24 mouse cellular contexts compared by ENCODE assay signal in genomic region chr6:137262087-137262486, GRCm38 (mm10). TPM values are rescaled to one million over a fixed set of nuclear protein-coding genes. Genes with fewer than 3 reads are reported as not detected.
DNase-seq lines count a peak whose midpoint lies in the region; ATAC-seq lines count a peak whose summit lies in the region.
"Had no signal": no experiment of that assay in that cellular context is flagged by ENCODE, and none has a peak within 500 bp of the region (broad histone marks: within the 10 kb centered on the region; RNA-seq: fewer than 3 reads in every experiment).

No protein-coding gene starts in this region.

- H3K9me3 ChIP-seq in forebrain, embryonic 14.5 days (replicated peaks; ENCODE audit: control insufficient read depth, low read length): peaks cover 4% of the 10 kb centered on the region; the same call in 1 of the 2 replicates
- peaks cover 4% of the 10 kb centered on the region; the same call in 1 of the 2 replicates for H3K9me3 ChIP-seq in forebrain, embryonic 13.5 days (replicated peaks)
- no peaks in the 10 kb centered on the region; the same call in 1 of the 2 replicates for H3K9me3 ChIP-seq in midbrain, embryonic 11.5 days (ENCODE audit: control insufficient read depth, low read length)
- H3K9me3 ChIP-seq in midbrain, embryonic 15.5 days: no peaks in the 10 kb centered on the region
- no peaks in the 10 kb centered on the region for H3K9me3 ChIP-seq in midbrain, embryonic 14.5 days (ENCODE audit: control insufficient read depth, low read length)
- H3K9me3 ChIP-seq in midbrain, embryonic 16.5 days (replicated peaks; ENCODE audit: control insufficient read depth, low read length, poor library complexity, severe bottlenecking): no peaks in the 10 kb centered on the region
- H3K9me3 ChIP-seq: heart, embryonic 10.5 days had no signal

- H3K27me3 ChIP-seq in forebrain, embryonic 14.5 days (replicated peaks; ENCODE audit: control insufficient read depth, insufficient read depth, low read length): no peaks in the 10 kb centered on the region
- no peaks in the 10 kb centered on the region for H3K27me3 ChIP-seq in forebrain, embryonic 13.5 days
- no peaks in the 10 kb centered on the region for H3K27me3 ChIP-seq in midbrain, embryonic 11.5 days (ENCODE audit: control insufficient read depth, insufficient read depth, low read length)
- no peaks in the 10 kb centered on the region for H3K27me3 ChIP-seq in midbrain, embryonic 15.5 days (replicated peaks)
- no peaks in the 10 kb centered on the region for H3K27me3 ChIP-seq in midbrain, embryonic 14.5 days (ENCODE audit: control insufficient read depth, insufficient read depth, low read length)
- no peaks in the 10 kb centered on the region for H3K27me3 ChIP-seq in midbrain, embryonic 16.5 days (ENCODE audit: control insufficient read depth, insufficient read depth, low read depth, low read length)
- H3K27me3 ChIP-seq: heart, embryonic 13.5 days had no signal

- no peak overlapping the region for H3K4me2 ChIP-seq in forebrain, embryonic 14.5 days (ENCODE audit: low read length)
- H3K4me2 ChIP-seq in forebrain, embryonic 13.5 days: no peak overlapping the region
- no peak overlapping the region for H3K4me2 ChIP-seq in midbrain, embryonic 11.5 days
- H3K4me2 ChIP-seq in midbrain, embryonic 15.5 days: no peak overlapping the region
- no peak overlapping the region for H3K4me2 ChIP-seq in midbrain, embryonic 14.5 days (ENCODE audit: low read length)
- H3K4me2 ChIP-seq in midbrain, embryonic 16.5 days (ENCODE audit: low read length): no peak overlapping the region
- H3K4me2 ChIP-seq: heart, embryonic 13.5 days; hindbrain, embryonic 14.5 days had no signal

- no peaks in the 10 kb centered on the region; the same call in 1 of the 2 replicates for H3K4me1 ChIP-seq in forebrain, embryonic 14.5 days (ENCODE audit: control insufficient read depth, insufficient read depth, low read length)
- H3K4me1 ChIP-seq in forebrain, embryonic 13.5 days: peaks cover 9% of the 10 kb centered on the region
- peaks cover 2% of the 10 kb centered on the region; the same call in 1 of the 2 replicates for H3K4me1 ChIP-seq in midbrain, embryonic 11.5 days (ENCODE audit: control insufficient read depth, insufficient read depth, low read length)
- peaks cover 15% of the 10 kb centered on the region for H3K4me1 ChIP-seq in midbrain, embryonic 15.5 days
- peaks cover 9% of the 10 kb centered on the region for H3K4me1 ChIP-seq in midbrain, embryonic 14.5 days (ENCODE audit: control insufficient read depth, insufficient read depth, low read length)
- peaks cover 9% of the 10 kb centered on the region for H3K4me1 ChIP-seq in midbrain, embryonic 16.5 days (ENCODE audit: control insufficient read depth, insufficient read depth, low read length)
- H3K4me1 ChIP-seq: heart, embryonic 10.5 days; heart, embryonic 13.5 days had no signal

- ATAC-seq in forebrain, embryonic 14.5 days: peak; percentile 44; the same call in 1 of the 2 replicates
- no peak for ATAC-seq in forebrain, embryonic 13.5 days
- ATAC-seq in midbrain, embryonic 11.5 days (ENCODE audit: low FRiP score): peak; percentile 66; the same call in 1 of the 2 replicates
- no peak for ATAC-seq in midbrain, embryonic 15.5 days (replicated peaks)
- ATAC-seq in midbrain, embryonic 14.5 days (ENCODE audit: low FRiP score, low TSS enrichment): no peak; the same call in 1 of the 2 replicates
- no peak for ATAC-seq in midbrain, embryonic 16.5 days
- ATAC-seq: hindbrain, postnatal 0 days; inflammation-experienced regulatory T-cells, adult 6 months; intestine, embryonic 16.5 days; Patski had no signal

- no peaks in the 10 kb centered on the region for H3K36me3 ChIP-seq in forebrain, embryonic 14.5 days (ENCODE audit: control insufficient read depth, insufficient read depth, low read length)
- H3K36me3 ChIP-seq in forebrain, embryonic 13.5 days (ENCODE audit: poor library complexity, severe bottlenecking): no peaks in the 10 kb centered on the region; the same call in 1 of the 2 replicates
- H3K36me3 ChIP-seq in midbrain, embryonic 11.5 days (ENCODE audit: control insufficient read depth, insufficient read depth, low read length): no peaks in the 10 kb centered on the region
- H3K36me3 ChIP-seq in midbrain, embryonic 15.5 days (replicated peaks): no peaks in the 10 kb centered on the region
- no peaks in the 10 kb centered on the region for H3K36me3 ChIP-seq in midbrain, embryonic 14.5 days (ENCODE audit: control insufficient read depth, insufficient read depth, low read length)
- no peaks in the 10 kb centered on the region for H3K36me3 ChIP-seq in midbrain, embryonic 16.5 days (ENCODE audit: control insufficient read depth, insufficient read depth, low read length)
- H3K36me3 ChIP-seq: G1E; heart, embryonic 10.5 days; heart, embryonic 13.5 days had no signal

- H3K4me3 ChIP-seq in forebrain, embryonic 14.5 days (ENCODE audit: low read depth, low read length): no peak overlapping the region
- H3K4me3 ChIP-seq in forebrain, embryonic 13.5 days: no peak overlapping the region
- no peak overlapping the region for H3K4me3 ChIP-seq in midbrain, embryonic 11.5 days (ENCODE audit: low read depth, low read length)
- no peak overlapping the region for H3K4me3 ChIP-seq in midbrain, embryonic 15.5 days
- H3K4me3 ChIP-seq in midbrain, embryonic 14.5 days (replicated peaks; ENCODE audit: low read depth, low read length): no peak overlapping the region
- no peak overlapping the region for H3K4me3 ChIP-seq in midbrain, embryonic 16.5 days (ENCODE audit: low read depth, low read length)
- H3K4me3 ChIP-seq: heart, adult 2 months; heart, embryonic 10.5 days; heart, embryonic 13.5 days had no signal

- 21% methylated on average over 3 of the region's 3 CpGs for WGBS in forebrain, embryonic 14.5 days
- 22% methylated on average over 3 of the region's 3 CpGs for WGBS in forebrain, embryonic 13.5 days
- 38% methylated on average over 3 of the region's 3 CpGs for whole genome bisulfite sequencing in midbrain, embryonic 11.5 days
- WGBS in midbrain, embryonic 15.5 days: 18% methylated on average over 3 of the region's 3 CpGs
- 10% methylated on average over 3 of the region's 3 CpGs for WGBS in midbrain, embryonic 14.5 days
- WGBS in midbrain, embryonic 16.5 days: 15% methylated on average over 3 of the region's 3 CpGs

- no peak overlapping the region for H3K9ac ChIP-seq in forebrain, embryonic 14.5 days (ENCODE audit: low read length)
- no peak overlapping the region for H3K9ac ChIP-seq in forebrain, embryonic 13.5 days
- no peak overlapping the region for H3K9ac ChIP-seq in midbrain, embryonic 11.5 days (ENCODE audit: low read length)
- H3K9ac ChIP-seq in midbrain, embryonic 15.5 days: no peak overlapping the region
- no peak overlapping the region for H3K9ac ChIP-seq in midbrain, embryonic 14.5 days (replicated peaks; ENCODE audit: low read length)
- H3K9ac ChIP-seq in midbrain, embryonic 16.5 days (ENCODE audit: low read depth, low read length): no peak overlapping the region
- H3K9ac ChIP-seq: heart, embryonic 13.5 days; hindbrain, embryonic 14.5 days had no signal

- no peak overlapping the region for H3K27ac ChIP-seq in forebrain, embryonic 14.5 days (ENCODE audit: low read depth, low read length)
- H3K27ac ChIP-seq in forebrain, embryonic 13.5 days: no peak overlapping the region
- H3K27ac ChIP-seq in midbrain, embryonic 11.5 days (ENCODE audit: low read depth, low read length): no peak overlapping the region
- H3K27ac ChIP-seq in midbrain, embryonic 15.5 days: no peak overlapping the region
- H3K27ac ChIP-seq in midbrain, embryonic 14.5 days (replicated peaks; ENCODE audit: low read depth, low read length): no peak overlapping the region
- no peak overlapping the region for H3K27ac ChIP-seq in midbrain, embryonic 16.5 days (ENCODE audit: low read length)
- H3K27ac ChIP-seq: heart, adult 2 months; heart, embryonic 10.5 days; heart, embryonic 13.5 days; hindbrain, embryonic 14.5 days; hindbrain, postnatal 0 days had no signal

- DNase-seq in forebrain, embryonic 14.5 days (ENCODE audit: low spot score): peak; percentile 64
- DNase-seq in midbrain, embryonic 11.5 days (ENCODE audit: low spot score, missing footprints): no peak
- peak; percentile 77 for DNase-seq in midbrain, embryonic 14.5 days
- DNase-seq: adrenal gland, adult 2 months; adrenal gland, postnatal 14 days; cerebellum, adult 18-20 months; cerebellum, adult 9-10 months; cerebellum, postnatal 14 days; gastrocnemius, postnatal 10 days; gastrocnemius, postnatal 36 days; heart, adult 2 months; heart, postnatal 14 days; heart, postnatal 4 days had no signal

RNA-seq across cellular contexts. Expression of gene Ptpro, which starts 10.0 kb away (rescaled TPM):
- 41.7 and 51.2 TPM in 2 replicates for polyA plus RNA-seq in forebrain, embryonic 14.5 days (2014; fragmentation: Nextera tagmentation; extraction: Ambion mirVana)
- 29.5 and 30.6 TPM in 2 replicates for polyA plus RNA-seq in forebrain, embryonic 13.5 days (2015; fragmentation: Nextera tagmentation; extraction: Ambion mirVana)
- polyA plus RNA-seq in midbrain, embryonic 11.5 days (2014; fragmentation: Nextera tagmentation; extraction: Ambion mirVana): 17.5 and 19.9 TPM in 2 replicates
- 71.4 and 77.0 TPM in 2 replicates for polyA plus RNA-seq in midbrain, embryonic 15.5 days (2015; fragmentation: Nextera tagmentation; extraction: Ambion mirVana)
- 62.1 and 80.6 TPM in 2 replicates for polyA plus RNA-seq in midbrain, embryonic 14.5 days (2014; fragmentation: Nextera tagmentation; extraction: Ambion mirVana)
- 73.7 and 78.3 TPM in 2 replicates for polyA plus RNA-seq in midbrain, embryonic 16.5 days (2015; fragmentation: Nextera tagmentation; extraction: Ambion mirVana)
- polyA plus RNA-seq: G1E, Patski had no signal

Comparison
In these comparisons a context has a peak if more than half of its experiments do, and no peak if none do; other contexts are left out.
1. ATAC-seq: peak in forebrain, embryonic 14.5 days (single experiment) and midbrain, embryonic 11.5 days (single experiment); none in forebrain, embryonic 13.5 days (single experiment), midbrain, embryonic 15.5 days (single experiment), midbrain, embryonic 14.5 days (single experiment) and midbrain, embryonic 16.5 days (single experiment).